Mouse (Mus musculus) T-cell, adult 66 days (primary cell): ENCODE results near the gene C9orf72. TPM values are rescaled to one million over a fixed set of nuclear protein-coding genes. Genes with fewer than 3 reads are reported as not detected.

Source experiments
- total RNA-seq, 2 experiments: library from RNA; stranded (reverse); gene quantifications; 3 replicates in 1 of 2; 4 replicates in 1 of 2; pipeline ENCODE4 v1.2.4; 2023

The C9orf72 gene
- 10 to 100 TPM; 11.9 to 14.6 TPM for total RNA-seq

DNA sequence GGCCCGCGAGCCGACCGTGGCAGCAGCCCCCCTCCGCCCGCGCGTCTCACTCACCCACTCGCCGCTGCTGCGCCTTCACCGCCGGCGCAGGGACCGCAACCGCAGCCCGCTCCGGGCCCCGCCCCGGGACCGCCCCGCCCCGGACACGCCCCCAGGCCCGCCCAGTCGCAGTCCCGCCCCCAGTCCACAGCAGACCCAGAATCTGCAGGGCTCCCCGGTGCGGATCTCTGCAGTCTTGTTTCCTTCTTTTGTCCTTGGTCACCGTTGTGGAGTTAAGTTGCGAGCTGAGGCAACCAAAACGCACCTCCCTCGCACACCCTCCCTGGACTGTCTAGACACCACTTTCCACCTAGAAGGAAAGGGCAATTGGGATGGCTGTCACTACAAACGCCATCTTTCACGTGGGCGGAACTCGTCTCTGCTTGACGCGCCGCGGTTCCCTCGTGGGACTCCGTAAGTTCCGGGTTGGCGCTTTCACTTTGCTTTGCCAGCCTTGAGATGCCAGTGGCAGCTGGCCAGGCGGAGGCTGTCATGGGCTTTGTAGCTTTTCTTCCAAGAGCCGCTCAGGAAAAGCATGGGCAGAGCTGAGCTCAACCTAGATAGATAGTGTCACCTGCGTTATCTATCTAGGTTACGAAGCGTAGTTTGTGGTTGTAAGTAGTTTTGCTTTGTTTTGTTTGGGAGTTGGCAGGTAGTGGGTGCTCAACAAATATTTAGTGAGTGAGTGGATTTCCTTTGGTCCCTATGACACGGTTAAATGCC is at the start of gene C9orf72:
Gene C9orf72, minus strand, starts transcription at position 442 of the 762 bp plus-strand sequence.

DNA sequence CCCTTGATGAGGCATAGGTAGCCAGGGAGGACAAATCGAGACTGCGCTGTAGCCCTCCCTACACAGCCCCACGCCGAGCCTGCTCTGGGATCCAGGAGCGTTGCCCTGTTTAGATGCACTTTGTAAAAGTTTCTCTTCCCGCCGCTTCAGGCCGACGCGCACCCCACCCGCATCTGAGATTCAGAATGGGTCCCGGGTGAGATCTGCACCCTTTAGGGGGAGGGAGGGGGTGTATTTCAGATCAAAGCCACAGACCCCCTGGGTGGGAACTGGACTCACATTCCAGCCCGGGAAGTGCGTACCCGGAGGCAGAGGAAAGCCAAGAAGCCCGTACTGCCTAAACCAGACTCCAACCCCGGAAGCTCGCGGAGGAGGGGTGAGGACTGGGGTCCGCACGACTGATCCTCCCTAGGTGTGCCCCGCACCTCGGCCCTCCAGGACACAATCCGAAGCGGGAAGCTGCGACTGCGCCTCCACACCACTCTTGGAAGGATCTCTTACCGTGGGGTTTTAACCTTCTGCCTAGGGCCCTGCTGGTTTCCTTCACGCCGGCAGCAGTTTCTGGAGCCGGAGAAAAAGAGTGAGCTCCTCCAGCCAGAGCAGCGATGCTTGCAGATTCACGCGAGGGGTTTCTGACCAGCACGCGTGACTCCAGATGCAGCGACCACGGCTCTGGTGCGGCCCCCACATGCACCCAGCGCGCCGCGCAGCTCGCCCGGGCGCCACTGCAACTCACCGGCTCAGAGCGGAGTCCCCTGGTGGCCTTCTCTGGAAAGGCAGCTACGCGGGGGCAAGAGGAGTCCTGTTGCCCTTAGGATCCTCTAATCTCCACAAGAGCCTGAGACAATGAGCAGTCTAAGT is 69.0 kb downstream of the C9orf72 start, which contains the start of gene Mob3b:
Gene Mob3b, minus strand, starts transcription at position 734 of the 861 bp plus-strand sequence.

DNA sequence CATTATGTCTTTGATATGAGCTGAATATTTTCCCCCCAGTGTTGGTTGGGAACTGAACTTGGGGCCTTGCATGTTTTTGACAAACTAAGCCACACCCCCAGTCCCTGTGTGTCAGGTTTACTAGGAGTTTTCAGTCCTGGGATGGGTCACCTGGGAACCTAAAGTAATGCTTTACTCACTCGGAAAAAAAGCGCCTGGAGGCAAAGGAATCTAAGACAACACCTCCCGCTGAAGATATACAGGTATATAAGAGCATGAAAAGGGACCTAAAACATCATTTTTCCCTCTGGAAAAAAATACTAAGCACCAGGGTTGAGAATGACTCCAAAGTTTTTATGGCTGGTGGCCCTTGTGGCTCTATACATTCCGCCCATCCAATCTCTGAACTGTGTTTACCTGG is 74.2 kb downstream of the C9orf72 start, which contains the start of gene Ifnk:
Gene Ifnk, plus strand, starts transcription at position 301 of the 400 bp plus-strand sequence.

Other genes with a start within 250 kb of the C9orf72 start
- not detected for gene Ifnk, start 74.1 kb downstream of the C9orf72 start, total RNA-seq
- gene Mob3b, start 68.7 kb downstream of the C9orf72 start, total RNA-seq, result 10 to 100 TPM; 13.8 to 20.6 TPM